Mouse (Mus musculus): ENCODE measurements around the gene Bricd5. TPM values are rescaled to one million over a fixed set of nuclear protein-coding genes. Genes with fewer than 3 reads are reported as not detected.
"Not testable (repeated sequence)": the region's sequence is repeated elsewhere in the genome, so short reads cannot be mapped to it uniquely, and the experiment has no call there.

The Bricd5 gene
- 0.23 and 0.25 TPM in 2 replicates for polyA plus RNA-seq (2016; fragmentation: Nextera tagmentation; extraction: Ambion mirVana)

DNA sequence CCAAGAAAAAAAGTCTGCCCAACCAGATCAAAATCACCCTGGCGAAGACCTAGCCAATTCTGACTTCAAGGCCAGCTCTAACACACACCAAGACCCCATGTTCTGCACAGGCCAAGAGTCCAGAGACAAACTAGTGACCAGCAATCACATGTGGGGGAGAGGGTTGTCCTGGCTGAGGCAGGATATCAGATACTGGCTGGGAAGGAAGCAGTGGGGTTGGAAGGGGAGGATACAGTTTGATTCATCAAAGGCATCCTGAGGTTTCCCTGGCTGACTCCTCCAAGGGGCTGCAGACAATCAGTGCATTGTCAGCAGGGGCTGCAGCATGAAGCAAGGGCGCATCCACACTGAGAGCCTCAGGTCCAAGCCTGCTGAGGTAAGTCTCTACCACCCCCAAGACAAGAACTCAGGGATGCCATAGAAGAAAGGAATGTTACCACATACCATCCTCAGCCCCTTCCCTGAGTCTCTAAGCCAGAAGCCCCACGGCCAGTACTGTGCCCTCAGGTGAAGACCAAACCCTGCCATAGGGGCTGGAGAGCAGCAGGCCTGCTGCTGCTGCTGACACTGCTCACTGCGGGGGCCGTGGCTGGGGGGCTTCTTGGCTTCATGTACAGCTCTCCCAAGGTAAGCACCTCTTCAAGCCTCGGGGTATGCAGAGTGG, at the start of gene Bricd5:
Gene Bricd5, plus strand, starts transcription at position 273 of the 664 bp plus-strand sequence.
- H3K36me3 ChIP-seq (replicated peaks): peaks cover 61% of the 10 kb centered on the region
- H3K27ac ChIP-seq: 0 out of 2 replicates have a peak within 1 kb of the TSS, but pooled peaks have one; percentile 11
- no peak for DNase-seq (ENCODE audit: extremely low spot score, low spot score)
- peaks cover 58% of the 10 kb centered on the region for H3K4me1 ChIP-seq
- no peaks in the 10 kb centered on the region for H3K27me3 ChIP-seq (ENCODE audit: poor library complexity, severe bottlenecking)
- H3K9me3 ChIP-seq: no peaks in the 10 kb centered on the region
- 77% methylated on average over 6 of the region's 6 CpGs for WGBS
- H3K4me3 ChIP-seq: peak within 1 kb of the TSS; percentile 95

DNA sequence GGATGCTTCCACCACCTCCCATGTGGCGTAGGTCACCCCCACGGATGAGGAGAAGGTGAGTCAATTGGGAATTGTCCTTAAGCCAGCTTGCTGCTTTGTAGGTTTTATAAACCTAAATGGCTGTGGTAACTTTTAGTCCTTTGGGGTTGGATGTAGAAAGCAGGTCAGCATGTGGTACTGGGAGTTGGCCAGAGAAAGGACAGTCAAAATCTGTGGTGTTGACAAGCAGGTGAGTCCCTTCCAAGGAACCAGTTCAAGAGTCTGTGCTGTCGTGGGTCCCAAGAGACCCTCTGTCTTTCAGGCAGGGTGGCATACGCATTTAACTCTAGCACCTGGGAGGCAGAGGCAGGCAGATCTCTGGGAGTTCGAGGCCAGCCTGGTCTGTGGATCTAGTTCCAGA, 49.2 kb upstream of the Bricd5 start:
- Histone ChIP-seq H3K27me3 (ENCODE audit: poor library complexity, severe bottlenecking) (no peaks in the 10 kb centered on the region), H3K36me3 (replicated peaks) (peaks cover 72% of the 10 kb centered on the region), H3K4me3 (no peak overlapping the region), H3K4me1 (peaks cover 16% of the 10 kb centered on the region), H3K27ac (no peak overlapping the region), H3K9me3 (no peaks in the 10 kb centered on the region)
- WGBS: 94% methylated on average over 5 of the region's 5 CpGs
- DNase-seq (ENCODE audit: extremely low spot score, low spot score): no peak

DNA sequence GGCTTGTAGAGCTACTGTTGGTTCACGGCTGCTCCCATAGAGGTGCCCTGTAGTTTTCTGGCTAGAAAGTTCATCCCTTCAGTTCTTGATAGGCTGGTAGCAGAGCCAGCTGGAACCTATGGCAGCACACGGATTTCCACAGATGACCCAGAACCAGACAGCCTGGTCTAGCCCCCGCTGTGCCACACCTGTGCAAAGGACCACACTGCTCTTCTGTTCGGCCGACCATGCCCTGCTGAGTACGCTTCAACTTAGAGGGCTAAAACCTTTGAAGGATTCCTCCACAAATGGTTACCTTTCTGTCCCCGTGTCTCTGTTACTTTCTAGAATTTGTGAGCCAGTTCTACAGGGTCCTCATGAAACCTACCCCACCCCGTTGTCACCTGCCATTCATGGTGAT, 48.4 kb upstream of the Bricd5 start:
- H3K27me3 ChIP-seq (ENCODE audit: poor library complexity, severe bottlenecking); H3K9me3 ChIP-seq; H3K4me3 ChIP-seq; H3K27ac ChIP-seq; DNase-seq (ENCODE audit: extremely low spot score, low spot score): not testable (repeated sequence)
- WGBS: 92% methylated on average over 6 of the region's 8 CpGs
- H3K36me3 ChIP-seq (replicated peaks): peaks cover 70% of the 10 kb centered on the region
- peaks cover 16% of the 10 kb centered on the region for H3K4me1 ChIP-seq

DNA sequence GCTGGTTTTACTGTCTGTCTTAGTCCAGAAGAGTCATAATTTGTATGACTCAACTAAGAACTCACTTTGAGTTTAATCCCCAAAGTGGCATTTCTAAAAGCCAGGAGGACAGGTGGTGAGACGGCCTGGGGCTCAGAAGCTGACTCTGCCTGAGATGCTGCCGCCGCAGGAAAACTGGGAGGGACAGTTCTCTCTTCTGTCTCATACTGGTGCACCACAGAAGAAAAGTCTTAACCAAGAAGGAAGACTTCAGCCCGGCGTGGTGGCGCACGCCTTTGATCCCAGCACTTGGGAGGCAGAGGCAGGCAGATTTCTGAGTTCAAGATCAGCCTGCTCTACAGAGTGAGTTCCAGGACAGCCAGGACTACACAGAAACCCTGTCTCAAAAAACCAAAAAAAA, 47.8 kb upstream of the Bricd5 start:
- no peak for DNase-seq (ENCODE audit: extremely low spot score, low spot score)
- Histone ChIP-seq H3K4me1 (peaks cover 16% of the 10 kb centered on the region), H3K4me3 (peak overlapping the region; percentile 83; the same call in 1 of the 2 replicates), H3K9me3 (no peaks in the 10 kb centered on the region), H3K27ac (no peak overlapping the region), H3K36me3 (replicated peaks) (peaks cover 70% of the 10 kb centered on the region), H3K27me3 (ENCODE audit: poor library complexity, severe bottlenecking) (no peaks in the 10 kb centered on the region)
- 90% methylated on average over 7 of the region's 7 CpGs for WGBS

DNA sequence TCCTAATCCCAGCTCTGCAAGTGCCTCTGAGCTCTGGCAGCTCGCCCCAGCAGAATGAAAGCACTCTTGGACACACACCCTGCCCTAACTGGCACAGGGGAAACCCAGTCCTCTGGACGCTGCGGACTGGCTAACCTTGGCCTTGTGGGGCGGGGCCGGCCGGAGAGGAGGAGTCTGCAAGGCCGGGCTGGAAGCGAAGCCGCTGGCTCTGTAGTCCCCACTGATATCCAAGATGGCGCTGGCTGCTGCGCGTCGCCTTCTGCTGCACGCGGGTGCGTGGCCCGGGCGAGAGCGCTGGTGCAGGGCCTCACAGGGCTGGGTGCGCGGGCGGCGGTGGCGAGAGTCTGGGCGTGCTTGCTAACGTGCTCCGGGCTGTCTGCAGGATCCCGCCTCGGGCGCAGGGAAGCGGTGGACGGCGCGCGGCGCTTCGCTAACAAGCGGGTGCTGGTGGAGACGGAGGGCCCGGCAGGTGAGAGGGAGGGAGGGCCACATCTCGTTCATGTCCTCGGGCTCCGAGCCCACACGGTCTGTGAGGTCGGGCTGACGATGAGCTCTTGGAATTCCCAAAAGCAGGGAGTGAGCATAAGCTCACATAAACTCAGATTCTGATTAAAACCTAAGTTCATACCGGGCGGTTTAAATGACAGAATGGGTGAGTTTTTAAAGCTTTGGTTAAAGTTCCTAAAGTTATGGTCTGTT, 47.1 kb upstream of the Bricd5 start, which contains the start of gene Eci1:
Gene Eci1, plus strand, starts transcription at position 171 of the 699 bp plus-strand sequence.
- under 1% methylated on average over 48 of the region's 48 CpGs for WGBS
- H3K36me3 ChIP-seq (replicated peaks): peaks cover 64% of the 10 kb centered on the region
- no peaks in the 10 kb centered on the region for H3K27me3 ChIP-seq (ENCODE audit: poor library complexity, severe bottlenecking)
- H3K4me1 ChIP-seq: peaks cover 16% of the 10 kb centered on the region
- no peaks in the 10 kb centered on the region for H3K9me3 ChIP-seq
- H3K4me3 ChIP-seq: peak within 1 kb of the TSS; percentile 83
- H3K27ac ChIP-seq: peak within 1 kb of the TSS; percentile 98
- DNase-seq (ENCODE audit: extremely low spot score, low spot score): peak; percentile 92

DNA sequence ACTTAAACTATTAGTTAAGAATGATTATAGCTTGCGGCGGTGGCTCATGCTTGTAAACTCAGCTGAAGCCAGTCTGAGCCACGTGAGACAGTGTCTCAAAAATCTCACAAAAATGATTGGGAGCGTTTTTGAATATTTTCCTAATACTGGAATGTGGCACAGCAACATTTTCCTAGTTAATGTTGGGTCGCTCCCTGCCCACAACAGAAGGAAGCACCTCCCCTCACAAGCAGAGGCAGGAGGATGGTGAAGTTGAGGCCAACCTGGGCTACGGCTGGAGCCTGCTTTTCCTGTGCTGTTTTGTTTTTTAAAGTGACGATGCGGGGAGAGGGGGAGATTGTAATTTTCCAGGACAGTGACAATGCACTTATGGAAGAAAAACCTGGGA, 46.5 kb upstream of the Bricd5 start:
- WGBS: 18% methylated on average over 8 of the region's 8 CpGs
- DNase-seq (ENCODE audit: extremely low spot score, low spot score): no peak
- Histone ChIP-seq H3K4me3 (peak overlapping the region; percentile 83), H3K4me1 (peaks cover 16% of the 10 kb centered on the region), H3K9me3 (no peaks in the 10 kb centered on the region), H3K36me3 (replicated peaks) (peaks cover 63% of the 10 kb centered on the region), H3K27me3 (ENCODE audit: poor library complexity, severe bottlenecking) (no peaks in the 10 kb centered on the region), H3K27ac (peak overlapping the region; percentile 98)

DNA sequence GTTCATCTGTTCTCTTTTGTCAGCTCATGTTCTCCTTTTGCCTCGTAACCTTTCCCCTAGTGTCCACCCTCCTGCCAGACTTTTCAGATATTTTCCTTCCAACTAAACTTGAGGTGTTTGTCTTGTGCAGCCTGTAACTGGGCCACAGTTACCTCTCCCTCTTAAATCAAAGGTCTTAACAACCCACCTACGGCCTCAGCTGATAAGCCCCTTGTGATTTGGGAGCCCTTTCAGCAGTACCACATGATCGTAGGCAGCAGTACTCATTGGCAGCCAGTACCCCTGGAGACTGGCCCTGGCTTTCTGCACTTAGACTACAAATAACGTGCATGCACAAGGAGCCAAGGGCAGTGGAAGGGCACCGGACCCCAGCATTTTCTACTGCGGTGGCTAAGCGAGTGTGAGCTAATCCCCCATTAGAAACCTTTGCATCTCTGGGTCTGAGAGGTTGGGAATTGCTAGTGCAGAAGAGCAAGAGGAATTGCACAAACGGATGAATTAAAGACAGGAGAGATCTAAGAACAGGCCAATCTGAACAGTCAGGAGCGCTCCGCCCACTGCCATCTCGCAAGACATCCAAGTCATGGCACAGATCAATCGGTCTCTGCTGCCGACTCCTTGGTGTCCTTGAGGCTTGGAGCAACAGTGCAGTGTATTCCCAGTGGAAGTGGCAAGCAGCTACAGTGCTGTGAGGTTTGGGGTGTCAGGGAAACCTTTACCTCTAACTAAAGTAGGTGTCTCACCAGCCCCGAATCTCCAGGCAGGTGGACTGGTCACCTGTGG, 44.3 kb upstream of the Bricd5 start:
- no peak for DNase-seq (ENCODE audit: extremely low spot score, low spot score)
- whole genome bisulfite sequencing: 91% methylated on average over 14 of the region's 14 CpGs
- Histone ChIP-seq H3K4me1 (peaks cover 16% of the 10 kb centered on the region), H3K27me3 (ENCODE audit: poor library complexity, severe bottlenecking) (no peaks in the 10 kb centered on the region), H3K36me3 (replicated peaks) (peaks cover 59% of the 10 kb centered on the region), H3K27ac (no peak overlapping the region), H3K4me3 (no peak overlapping the region), H3K9me3 (no peaks in the 10 kb centered on the region)

DNA sequence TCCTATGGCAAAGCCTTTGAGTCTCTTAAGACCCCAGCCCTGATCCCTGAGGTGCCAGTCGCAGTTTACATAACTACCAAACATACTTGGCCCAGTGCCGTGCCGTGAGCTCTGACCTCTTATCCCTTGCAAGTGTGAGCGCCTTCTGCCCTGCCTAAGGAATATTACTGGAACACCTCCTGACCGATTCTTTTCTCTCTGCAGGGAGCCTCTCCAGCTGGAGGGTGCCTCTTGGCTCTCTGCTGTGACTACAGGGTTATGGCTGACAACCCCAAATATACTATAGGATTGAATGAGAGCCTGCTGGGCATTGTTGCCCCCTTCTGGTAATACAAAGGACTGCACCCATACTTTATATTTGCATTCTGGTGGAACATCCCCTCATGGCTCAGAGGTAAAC, 36.7 kb upstream of the Bricd5 start:
- Histone ChIP-seq H3K4me1 (no peaks in the 10 kb centered on the region), H3K36me3 (replicated peaks) (peaks cover 95% of the 10 kb centered on the region), H3K27ac (no peak overlapping the region), H3K27me3 (ENCODE audit: poor library complexity, severe bottlenecking) (no peaks in the 10 kb centered on the region), H3K9me3 (no peaks in the 10 kb centered on the region), H3K4me3 (no peak overlapping the region)
- WGBS: 82% methylated on average over 5 of the region's 5 CpGs
- no peak for DNase-seq (ENCODE audit: extremely low spot score, low spot score)

DNA sequence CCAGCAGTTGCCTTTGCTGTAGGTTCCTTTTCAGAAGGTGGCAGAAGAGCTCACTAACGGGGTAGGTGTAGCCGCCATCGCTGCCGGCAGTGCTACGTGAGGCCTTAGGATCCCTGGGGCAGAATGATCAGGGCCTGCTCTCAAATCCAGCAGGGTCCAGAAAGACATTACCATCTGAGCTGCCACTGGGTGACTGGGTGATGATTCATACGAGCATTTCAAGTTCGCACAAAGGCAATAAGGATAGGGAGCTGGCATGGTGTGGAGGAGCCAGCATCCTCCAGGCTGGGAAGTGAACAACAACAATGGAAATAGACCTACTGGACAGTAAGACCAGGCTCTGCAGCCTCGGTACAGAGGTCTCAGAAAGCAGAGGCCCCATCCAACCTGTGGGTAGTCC, 33.3 kb upstream of the Bricd5 start:
- H3K36me3 ChIP-seq (replicated peaks): peaks cover 100% of the 10 kb centered on the region
- no peaks in the 10 kb centered on the region for H3K27me3 ChIP-seq (ENCODE audit: poor library complexity, severe bottlenecking)
- H3K27ac ChIP-seq: no peak overlapping the region
- no peak for DNase-seq (ENCODE audit: extremely low spot score, low spot score)
- no peaks in the 10 kb centered on the region for H3K9me3 ChIP-seq
- 91% methylated on average over 8 of the region's 8 CpGs for WGBS
- H3K4me3 ChIP-seq: no peak overlapping the region
- no peaks in the 10 kb centered on the region for H3K4me1 ChIP-seq

DNA sequence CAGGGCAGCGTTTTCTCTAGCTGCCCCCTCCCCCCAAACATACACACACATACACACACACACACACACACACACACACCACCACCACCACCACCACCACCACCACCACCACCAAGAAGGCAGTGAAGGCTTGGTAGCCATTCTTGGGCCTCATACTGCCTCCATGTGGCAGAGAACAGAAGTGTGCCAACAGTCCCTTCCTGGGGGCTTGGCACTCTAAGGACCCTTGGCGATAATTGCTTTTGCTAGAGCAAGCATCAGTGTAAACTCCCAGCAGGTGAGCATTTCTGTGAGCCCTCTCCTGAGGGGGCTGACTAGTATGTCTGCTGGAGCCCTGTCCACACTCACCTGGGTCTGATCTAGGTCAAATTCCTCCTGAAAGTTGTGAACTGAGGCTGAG, 32.5 kb upstream of the Bricd5 start:
- DNase-seq (ENCODE audit: extremely low spot score, low spot score): no peak
- 45% methylated on average over 2 of the region's 2 CpGs for WGBS
- Histone ChIP-seq H3K4me1 (no peaks in the 10 kb centered on the region), H3K4me3 (no peak overlapping the region), H3K27ac (no peak overlapping the region), H3K27me3 (ENCODE audit: poor library complexity, severe bottlenecking) (no peaks in the 10 kb centered on the region), H3K36me3 (replicated peaks) (peaks cover 100% of the 10 kb centered on the region), H3K9me3 (no peaks in the 10 kb centered on the region)

DNA sequence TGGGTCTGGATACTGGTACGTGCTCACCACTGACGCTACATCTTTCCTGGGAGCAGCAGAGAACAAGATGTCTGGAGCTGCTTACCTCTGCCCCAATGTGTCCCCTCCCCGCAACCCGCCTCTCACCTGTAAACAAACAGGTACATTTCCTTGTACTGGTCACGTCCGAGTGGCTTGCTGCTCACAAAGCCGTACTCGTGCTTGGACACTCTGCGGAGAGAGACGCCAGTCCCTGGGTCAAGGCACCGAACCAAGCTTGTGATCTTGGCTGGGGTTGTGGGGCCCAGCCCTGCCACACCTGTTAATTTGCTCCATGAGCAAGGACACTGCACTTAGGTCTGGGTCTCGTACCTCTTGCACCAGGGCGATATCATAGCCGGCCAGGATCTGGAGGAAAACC, 31.6 kb upstream of the Bricd5 start:
- H3K9me3 ChIP-seq: no peaks in the 10 kb centered on the region
- 94% methylated on average over 14 of the region's 14 CpGs for WGBS
- no peak overlapping the region for H3K27ac ChIP-seq
- DNase-seq (ENCODE audit: extremely low spot score, low spot score): no peak
- peaks cover 100% of the 10 kb centered on the region for H3K36me3 ChIP-seq (replicated peaks)
- no peaks in the 10 kb centered on the region for H3K4me1 ChIP-seq
- no peaks in the 10 kb centered on the region for H3K27me3 ChIP-seq (ENCODE audit: poor library complexity, severe bottlenecking)
- no peak overlapping the region for H3K4me3 ChIP-seq

DNA sequence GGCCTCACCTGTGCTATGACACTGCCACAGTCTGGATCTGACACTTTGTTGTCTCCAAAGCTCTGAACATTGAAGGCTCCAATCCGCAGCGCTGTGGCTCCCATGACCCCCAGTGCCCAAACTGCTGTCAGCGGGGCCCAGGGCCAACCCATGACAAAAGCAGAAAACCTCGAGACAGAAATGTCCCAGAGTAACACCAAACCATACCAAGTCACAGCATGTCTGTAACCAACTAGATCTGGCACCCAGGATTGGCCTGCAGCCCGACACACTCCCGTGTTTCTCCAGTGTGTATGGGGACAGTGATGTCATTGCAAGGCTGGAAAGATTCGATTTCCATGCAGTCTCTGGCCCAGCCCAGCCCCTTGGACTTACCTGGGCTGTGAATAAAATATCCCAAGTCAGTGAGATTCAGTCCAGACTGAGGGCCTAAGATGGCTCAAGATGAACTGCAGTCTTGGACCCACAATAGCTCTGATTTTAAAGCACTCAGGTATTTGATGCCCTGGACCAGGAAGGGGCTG, 31.0 kb upstream of the Bricd5 start, which contains the start of gene Dnase1l2:
Gene Dnase1l2, minus strand, starts transcription at position 474 of the 524 bp plus-strand sequence.
- no peaks in the 10 kb centered on the region for H3K9me3 ChIP-seq
- 87% methylated on average over 7 of the region's 7 CpGs for WGBS
- no peak within 1 kb of the TSS for H3K27ac ChIP-seq
- DNase-seq (ENCODE audit: extremely low spot score, low spot score): no peak
- no peaks in the 10 kb centered on the region for H3K4me1 ChIP-seq
- peaks cover 100% of the 10 kb centered on the region for H3K36me3 ChIP-seq (replicated peaks)
- no peak within 1 kb of the TSS for H3K4me3 ChIP-seq
- H3K27me3 ChIP-seq (ENCODE audit: poor library complexity, severe bottlenecking): no peaks in the 10 kb centered on the region

All from forebrain, embryonic 10.5 days (tissue).